Comparison of ENCODE assay signal across 9 mouse cellular contexts in genomic region chr1:170894603-170895602, GRCm38 (mm10). TPM values are rescaled to one million over a fixed set of nuclear protein-coding genes. Genes with fewer than 3 reads are reported as not detected.
DNase-seq lines count a peak whose midpoint lies in the region; ATAC-seq lines count a peak whose summit lies in the region.
"Had no signal": no experiment of that assay in that cellular context is flagged by ENCODE, and none has a peak within 500 bp of the region (broad histone marks: within the 10 kb centered on the region; RNA-seq: fewer than 3 reads in every experiment).

No protein-coding gene starts in this region.

- no peak overlapping the region for H3K4me3 ChIP-seq in hindbrain, embryonic 16.5 days (ENCODE audit: low read length)
- H3K4me3 ChIP-seq in hindbrain, embryonic 13.5 days: no peak overlapping the region
- H3K4me3 ChIP-seq in neural tube, embryonic 15.5 days (replicated peaks): no peak overlapping the region
- H3K4me3 ChIP-seq in heart, embryonic 12.5 days: no peak overlapping the region

- no peak overlapping the region for H3K9ac ChIP-seq in hindbrain, embryonic 16.5 days (ENCODE audit: low read depth, low read length)
- H3K9ac ChIP-seq in hindbrain, embryonic 13.5 days: no peak overlapping the region
- no peak overlapping the region for H3K9ac ChIP-seq in neural tube, embryonic 15.5 days (replicated peaks)
- H3K9ac ChIP-seq in heart, embryonic 12.5 days: no peak overlapping the region

- WGBS in hindbrain, embryonic 16.5 days: 64% methylated on average over 9 of the region's 9 CpGs
- 61% methylated on average over 9 of the region's 9 CpGs for WGBS in hindbrain, embryonic 13.5 days
- 63% methylated on average over 9 of the region's 9 CpGs for WGBS in neural tube, embryonic 15.5 days
- 61% methylated on average over 9 of the region's 9 CpGs for WGBS in heart, embryonic 12.5 days

- no peak overlapping the region for H3K27ac ChIP-seq in hindbrain, embryonic 16.5 days (ENCODE audit: low read depth, low read length)
- no peak overlapping the region for H3K27ac ChIP-seq in hindbrain, embryonic 13.5 days
- H3K27ac ChIP-seq in neural tube, embryonic 15.5 days (replicated peaks): no peak overlapping the region
- H3K27ac ChIP-seq in heart, embryonic 12.5 days (ENCODE audit: poor library complexity, severe bottlenecking): no peak overlapping the region

- H3K4me1 ChIP-seq in hindbrain, embryonic 16.5 days (ENCODE audit: control insufficient read depth, insufficient read depth, low read depth, low read length): no peaks in the 10 kb centered on the region
- no peaks in the 10 kb centered on the region for H3K4me1 ChIP-seq in hindbrain, embryonic 13.5 days (replicated peaks)
- H3K4me1 ChIP-seq in neural tube, embryonic 15.5 days: no peaks in the 10 kb centered on the region
- no peaks in the 10 kb centered on the region for H3K4me1 ChIP-seq in heart, embryonic 12.5 days (replicated peaks)

- no peak overlapping the region for H3K4me2 ChIP-seq in hindbrain, embryonic 16.5 days (ENCODE audit: low read length)
- H3K4me2 ChIP-seq in hindbrain, embryonic 13.5 days: no peak overlapping the region
- H3K4me2 ChIP-seq in neural tube, embryonic 15.5 days: no peak overlapping the region
- no peak overlapping the region for H3K4me2 ChIP-seq in heart, embryonic 12.5 days

- no peaks in the 10 kb centered on the region for H3K27me3 ChIP-seq in hindbrain, embryonic 16.5 days (replicated peaks; ENCODE audit: control insufficient read depth, insufficient read depth, low read length)
- H3K27me3 ChIP-seq in hindbrain, embryonic 13.5 days: peaks cover 2% of the 10 kb centered on the region; the same call in 1 of the 2 replicates
- peaks cover 15% of the 10 kb centered on the region for H3K27me3 ChIP-seq in neural tube, embryonic 15.5 days (replicated peaks)
- H3K27me3 ChIP-seq in heart, embryonic 12.5 days (replicated peaks): peaks cover 16% of the 10 kb centered on the region

- peak; percentile 61 for DNase-seq in CD4-positive helper T cell, adult 2 months (ENCODE audit: low read depth, low spot score)
- DNase-seq in MN1 (ENCODE audit: low spot score): peak; percentile 77
- peak; percentile 80 for DNase-seq in induced T-regulatory cell, adult 2 months (ENCODE audit: low read depth)
- DNase-seq in urinary bladder, postnatal 10 days (ENCODE audit: low spot score): no peak

- no peaks in the 10 kb centered on the region for H3K36me3 ChIP-seq in hindbrain, embryonic 16.5 days (ENCODE audit: control insufficient read depth, insufficient read depth, low read length)
- H3K36me3 ChIP-seq in hindbrain, embryonic 13.5 days: no peaks in the 10 kb centered on the region
- H3K36me3 ChIP-seq in neural tube, embryonic 15.5 days: no peaks in the 10 kb centered on the region
- no peaks in the 10 kb centered on the region for H3K36me3 ChIP-seq in heart, embryonic 12.5 days

- peak; percentile 54; the same call in 1 of the 2 replicates for ATAC-seq in hindbrain, embryonic 16.5 days
- no peak for ATAC-seq in hindbrain, embryonic 13.5 days (ENCODE audit: low FRiP score)
- no peak for ATAC-seq in neural tube, embryonic 15.5 days (ENCODE audit: low FRiP score)
- ATAC-seq in heart, embryonic 12.5 days (ENCODE audit: insufficient number of reproducible peaks, low FRiP score): no peak

- H3K9me3 ChIP-seq in hindbrain, embryonic 16.5 days (ENCODE audit: control insufficient read depth, low read length): no peaks in the 10 kb centered on the region
- no peaks in the 10 kb centered on the region for H3K9me3 ChIP-seq in hindbrain, embryonic 13.5 days
- H3K9me3 ChIP-seq in neural tube, embryonic 15.5 days (replicated peaks): no peaks in the 10 kb centered on the region
- H3K9me3 ChIP-seq in heart, embryonic 12.5 days (replicated peaks): no peaks in the 10 kb centered on the region

RNA-seq across cellular contexts. Expression of gene Dusp12, which starts 9.6 kb away (rescaled TPM):
- 44.0 and 47.0 TPM in 2 replicates for polyA plus RNA-seq in hindbrain, embryonic 16.5 days (2015; fragmentation: Nextera tagmentation; extraction: Ambion mirVana)
- polyA plus RNA-seq in hindbrain, embryonic 13.5 days (2015; fragmentation: Nextera tagmentation; extraction: Ambion mirVana): 40.7 and 46.1 TPM in 2 replicates
- polyA plus RNA-seq in neural tube, embryonic 15.5 days (2015; fragmentation: Nextera tagmentation; extraction: Ambion mirVana): 43.5 and 51.7 TPM in 2 replicates
- 28.4 and 28.8 TPM in 2 replicates for polyA plus RNA-seq in heart, embryonic 12.5 days (2016; fragmentation: Nextera tagmentation; extraction: Ambion mirVana)

RNA-seq across cellular contexts. Expression of gene Gm26620, which starts 10.0 kb away (rescaled TPM):
- 0.59 and 1.3 TPM in 2 replicates for polyA plus RNA-seq in hindbrain, embryonic 16.5 days (2015; fragmentation: Nextera tagmentation; extraction: Ambion mirVana)
- 0.66 and 0.88 TPM in 2 replicates for polyA plus RNA-seq in hindbrain, embryonic 13.5 days (2015; fragmentation: Nextera tagmentation; extraction: Ambion mirVana)
- 0.36 and 0.91 TPM in 2 replicates for polyA plus RNA-seq in neural tube, embryonic 15.5 days (2015; fragmentation: Nextera tagmentation; extraction: Ambion mirVana)
- polyA plus RNA-seq in heart, embryonic 12.5 days (2016; fragmentation: Nextera tagmentation; extraction: Ambion mirVana): 0.43 and 0.62 TPM in 2 replicates
- polyA plus RNA-seq: limb, embryonic 11.5 days had no signal

RNA-seq across cellular contexts. Expression of gene Fcrlb, which starts 17.8 kb away (rescaled TPM):
- 1.1 and 1.2 TPM in 2 replicates for polyA plus RNA-seq in hindbrain, embryonic 16.5 days (2015; fragmentation: Nextera tagmentation; extraction: Ambion mirVana)
- polyA plus RNA-seq in hindbrain, embryonic 13.5 days (2015; fragmentation: Nextera tagmentation; extraction: Ambion mirVana): 0.35 and 0.43 TPM in 2 replicates
- polyA plus RNA-seq in neural tube, embryonic 15.5 days (2015; fragmentation: Nextera tagmentation; extraction: Ambion mirVana): 1.1 and 1.4 TPM in 2 replicates
- not detected in 2 replicates for polyA plus RNA-seq in heart, embryonic 12.5 days (2016; fragmentation: Nextera tagmentation; extraction: Ambion mirVana)
- polyA plus RNA-seq: limb, embryonic 11.5 days had no signal

RNA-seq across cellular contexts. Expression of gene Atf6, which starts 27.3 kb away (rescaled TPM):
- 6.5 and 7.0 TPM in 2 replicates for polyA plus RNA-seq in hindbrain, embryonic 16.5 days (2015; fragmentation: Nextera tagmentation; extraction: Ambion mirVana)
- polyA plus RNA-seq in hindbrain, embryonic 13.5 days (2015; fragmentation: Nextera tagmentation; extraction: Ambion mirVana): 7.5 and 8.2 TPM in 2 replicates
- 7.1 and 7.2 TPM in 2 replicates for polyA plus RNA-seq in neural tube, embryonic 15.5 days (2015; fragmentation: Nextera tagmentation; extraction: Ambion mirVana)
- 15.0 and 16.7 TPM in 2 replicates for polyA plus RNA-seq in heart, embryonic 12.5 days (2016; fragmentation: Nextera tagmentation; extraction: Ambion mirVana)

RNA-seq across cellular contexts. Expression of gene Fcrla, which starts 32.5 kb away (rescaled TPM):
- polyA plus RNA-seq in hindbrain, embryonic 16.5 days (2015; fragmentation: Nextera tagmentation; extraction: Ambion mirVana): not detected in 2 replicates
- polyA plus RNA-seq in hindbrain, embryonic 13.5 days (2015; fragmentation: Nextera tagmentation; extraction: Ambion mirVana): not detected in 2 replicates
- polyA plus RNA-seq in neural tube, embryonic 15.5 days (2015; fragmentation: Nextera tagmentation; extraction: Ambion mirVana): not detected in 2 replicates
- 0.26 TPM in 1 of 2 replicates, not detected in the other for polyA plus RNA-seq in heart, embryonic 12.5 days (2016; fragmentation: Nextera tagmentation; extraction: Ambion mirVana)
- polyA plus RNA-seq: limb, embryonic 11.5 days had no signal
